Mouse (Mus musculus): ENCODE data around the gene E130208F15Rik. TPM values are rescaled to one million over a fixed set of nuclear protein-coding genes. Genes with fewer than 3 reads are reported as not detected.

Gene E130208F15Rik
- polyA plus RNA-seq (2014; fragmentation: Illumina TruSeq; extraction: RNeasy Lipid Tissue Mini Kit (QIAGEN cat#74804)), result 0.51 TPM

DNA sequence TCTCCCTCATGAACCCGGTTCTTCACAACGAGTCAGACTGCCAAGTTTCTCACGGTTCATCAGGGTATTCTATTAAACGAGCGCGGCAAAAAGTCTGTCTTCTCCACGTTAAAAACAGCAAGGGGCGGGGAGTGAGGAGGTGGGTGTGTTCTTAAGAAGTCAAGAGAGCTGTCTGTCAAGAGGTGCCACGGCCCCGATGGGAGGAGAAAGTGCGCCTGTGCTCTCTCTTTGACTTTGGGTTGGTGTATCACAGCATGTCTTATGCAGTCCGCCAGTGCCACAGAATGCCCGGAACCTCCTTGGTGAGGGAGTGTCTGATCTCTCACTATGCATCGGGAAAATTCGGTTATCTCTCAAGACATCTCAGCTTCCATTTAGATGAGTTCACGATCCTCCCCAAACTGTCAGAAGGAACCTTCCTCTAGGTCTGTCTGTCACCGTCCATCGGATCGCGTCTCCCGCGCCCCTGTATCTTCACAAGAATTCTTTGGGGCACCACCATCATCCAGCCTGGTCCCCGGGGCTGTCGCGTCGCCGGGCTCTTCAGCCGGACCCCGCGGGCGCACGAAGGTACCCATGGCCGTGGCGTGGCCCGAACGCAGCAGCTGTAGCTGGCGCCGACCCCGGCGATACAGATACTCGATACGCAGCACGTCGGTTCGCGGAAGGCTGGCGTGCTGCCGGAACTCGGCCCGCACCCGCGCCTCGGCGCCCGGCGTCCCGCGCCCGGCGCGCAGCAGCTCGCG, at the start of gene E130208F15Rik:
E130208F15Rik (plus strand) TSS at position 202 of the 746 bp plus-strand sequence.

DNA sequence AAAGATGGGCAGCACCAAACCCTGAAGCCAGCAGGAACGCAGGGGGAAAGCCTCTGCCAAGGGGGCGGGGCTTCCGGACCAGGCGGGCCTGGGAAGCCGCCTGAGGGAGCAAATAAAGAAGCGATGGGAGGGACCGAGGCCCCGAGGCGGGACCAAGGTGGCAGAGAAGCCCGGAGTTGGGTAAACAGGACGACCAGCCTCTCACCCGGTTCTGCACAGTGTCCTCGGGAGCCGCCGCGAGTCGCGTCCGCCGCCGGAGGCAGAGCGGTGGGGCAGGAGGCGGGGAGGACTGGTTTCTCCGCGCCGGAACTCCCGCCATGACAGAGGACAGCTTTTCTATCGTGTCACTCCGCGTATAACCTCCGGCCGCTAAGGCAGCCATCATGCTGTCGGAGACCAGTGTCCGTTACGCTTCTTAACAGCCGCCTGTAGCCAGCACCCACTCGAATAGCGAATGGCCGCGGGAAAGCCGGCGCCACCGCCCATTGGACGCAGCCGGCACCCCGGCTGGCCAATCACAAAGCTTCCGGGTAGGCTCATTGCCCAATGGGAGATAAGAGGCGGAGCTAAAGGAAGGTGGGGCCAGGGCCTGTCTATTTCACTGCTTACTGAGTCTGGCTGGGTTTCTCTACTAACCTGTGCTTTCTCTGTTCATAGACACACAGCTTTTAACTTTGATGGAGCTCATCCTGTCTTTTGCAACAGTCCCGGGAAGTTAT, 41.4 kb upstream of the E130208F15Rik start, which contains the start of the genes Thap8 and Wdr62:
Thap8 (plus strand) TSS at position 144 of the 719 bp plus-strand sequence.
Wdr62 (minus strand) TSS at position 469 of the 719 bp plus-strand sequence.

DNA sequence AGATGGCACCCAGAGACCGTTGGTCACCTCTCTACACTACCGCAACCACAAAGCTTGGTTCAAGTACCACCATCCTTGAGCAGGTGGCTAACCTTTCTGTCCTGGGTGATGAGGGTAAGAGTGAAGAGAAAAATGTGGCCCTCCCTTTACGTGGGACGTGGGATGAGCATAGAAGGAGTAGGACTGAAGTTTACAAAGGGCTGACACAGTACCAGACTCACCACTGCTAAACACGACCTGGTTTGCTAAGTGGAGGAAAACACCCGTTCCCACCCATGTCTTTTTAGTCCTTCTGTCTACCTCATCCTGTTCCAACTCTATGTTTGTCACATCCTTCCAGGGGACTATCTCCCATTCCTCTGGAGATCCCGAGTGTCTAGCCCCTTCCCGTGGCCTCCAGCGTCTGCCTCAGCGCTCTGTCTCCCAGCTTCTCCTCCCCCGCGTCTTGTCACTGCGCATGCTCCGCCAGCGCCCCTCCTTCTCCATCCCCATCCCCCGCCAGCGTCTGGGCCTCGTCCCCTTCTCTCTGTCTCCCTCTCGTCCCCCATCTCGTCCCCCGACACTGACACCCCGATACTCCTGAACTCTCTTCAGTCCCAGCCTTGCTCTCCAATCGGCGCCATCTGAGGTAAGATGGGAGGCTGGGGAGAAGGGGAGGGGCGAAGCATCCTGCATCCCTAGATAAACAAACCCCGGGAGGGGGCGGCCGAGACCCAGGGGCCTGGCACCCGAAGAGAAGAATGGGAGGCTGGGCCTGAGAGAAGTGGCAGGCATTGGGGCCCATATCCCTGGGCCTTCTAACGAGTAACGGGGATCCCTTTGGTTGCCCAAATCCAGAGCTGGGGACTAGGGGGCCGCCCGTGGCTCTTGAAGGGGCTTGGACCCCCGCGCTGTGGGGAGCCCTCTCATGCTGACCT, 30.1 kb upstream of the E130208F15Rik start, which contains the start of gene Clip3:
Clip3 (plus strand) TSS at position 514 of the 917 bp plus-strand sequence.

DNA sequence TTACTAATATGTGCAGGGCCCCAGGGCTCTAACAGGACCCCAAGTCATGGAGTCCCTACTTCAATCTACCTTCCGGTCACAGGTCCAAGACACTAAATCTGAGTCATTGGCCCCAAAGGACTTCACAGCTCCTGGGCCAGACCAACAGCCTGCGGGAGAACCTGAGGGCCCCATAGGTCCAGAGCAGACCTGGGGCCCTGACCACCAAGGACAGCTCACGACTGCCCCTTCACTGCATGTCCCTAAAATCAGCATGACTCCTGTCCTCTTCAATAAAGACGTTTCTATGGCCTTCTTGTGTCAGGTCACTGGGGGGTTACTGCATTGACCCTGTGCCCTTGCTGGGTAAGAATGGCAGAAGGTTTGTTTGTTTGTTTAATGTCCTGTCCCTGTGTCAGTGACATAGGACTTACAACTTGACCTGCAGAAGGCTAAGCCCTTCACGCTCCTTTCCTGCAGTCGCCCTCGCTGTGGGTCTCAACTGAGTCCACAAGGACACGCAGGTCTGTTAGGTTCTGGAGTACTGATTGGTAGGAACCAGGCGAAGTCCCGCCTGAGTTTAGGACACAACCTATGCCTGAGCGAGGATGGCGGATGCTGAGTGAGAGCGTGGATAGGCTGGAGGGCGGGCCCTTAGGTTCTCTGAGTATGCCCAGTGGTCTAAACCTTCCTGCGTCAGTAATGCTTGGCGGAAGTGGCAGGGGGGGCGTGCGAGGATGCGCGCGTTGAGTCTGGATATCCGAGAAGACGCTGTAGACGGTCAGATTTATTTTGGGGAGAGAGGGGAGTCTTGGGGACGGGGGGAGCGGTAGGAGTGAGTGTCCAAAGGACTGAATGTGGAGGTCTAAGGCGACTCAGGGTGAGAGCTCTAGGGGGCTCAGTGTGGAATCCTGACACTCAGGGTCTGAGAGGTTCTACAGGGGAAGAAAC, 13.2 kb upstream of the E130208F15Rik start, which contains the start of gene Alkbh6:
Alkbh6 (plus strand) TSS at position 642 of the 930 bp plus-strand sequence.

DNA sequence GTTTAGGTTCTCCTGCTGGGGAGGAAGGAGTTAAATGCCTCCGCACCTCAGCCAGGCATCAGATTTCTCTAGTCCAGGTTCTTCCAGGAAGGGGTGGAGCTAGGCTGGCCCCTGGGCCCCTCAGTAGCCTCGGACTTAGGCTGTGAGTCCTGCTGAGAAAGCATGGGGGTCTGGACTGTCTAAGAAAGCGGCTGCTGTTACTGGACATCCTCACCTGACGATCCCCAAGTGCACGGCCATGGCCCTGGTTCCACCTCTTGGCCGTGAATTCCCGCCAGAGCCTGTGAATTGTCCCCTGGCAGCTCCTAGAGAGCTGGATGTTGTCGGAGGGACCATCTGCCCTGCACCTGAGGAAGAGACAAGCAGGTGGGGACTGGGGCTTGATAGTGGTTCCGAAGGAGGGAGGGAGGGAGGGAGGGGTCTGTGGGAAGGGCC, 6.8 kb upstream of the E130208F15Rik start, which contains the start of gene Syne4:
Syne4 (plus strand) TSS at position 87 of the 435 bp plus-strand sequence.

DNA sequence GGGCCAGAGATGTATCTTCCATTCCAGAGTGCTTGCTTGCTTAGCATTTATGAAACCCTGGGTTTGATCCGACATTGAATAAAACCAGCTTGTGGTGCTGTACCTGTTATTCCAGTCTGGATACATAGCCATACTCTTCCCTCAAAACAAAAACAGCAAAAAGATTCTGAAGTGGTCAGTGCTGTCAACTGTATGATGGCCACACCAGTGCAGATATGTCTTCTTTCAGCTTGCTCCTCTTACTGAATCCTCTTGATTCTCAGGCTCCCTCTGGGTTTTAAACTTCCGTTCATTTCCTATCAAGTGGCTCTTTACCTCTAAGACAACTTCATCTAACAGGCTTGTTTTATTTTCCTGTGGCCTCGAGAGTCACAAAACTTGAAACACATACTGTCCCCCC, 2.3 kb downstream of the E130208F15Rik start, which contains the start of gene Sdhaf1:
Sdhaf1 (minus strand) TSS at position 101 of the 400 bp plus-strand sequence.

DNA sequence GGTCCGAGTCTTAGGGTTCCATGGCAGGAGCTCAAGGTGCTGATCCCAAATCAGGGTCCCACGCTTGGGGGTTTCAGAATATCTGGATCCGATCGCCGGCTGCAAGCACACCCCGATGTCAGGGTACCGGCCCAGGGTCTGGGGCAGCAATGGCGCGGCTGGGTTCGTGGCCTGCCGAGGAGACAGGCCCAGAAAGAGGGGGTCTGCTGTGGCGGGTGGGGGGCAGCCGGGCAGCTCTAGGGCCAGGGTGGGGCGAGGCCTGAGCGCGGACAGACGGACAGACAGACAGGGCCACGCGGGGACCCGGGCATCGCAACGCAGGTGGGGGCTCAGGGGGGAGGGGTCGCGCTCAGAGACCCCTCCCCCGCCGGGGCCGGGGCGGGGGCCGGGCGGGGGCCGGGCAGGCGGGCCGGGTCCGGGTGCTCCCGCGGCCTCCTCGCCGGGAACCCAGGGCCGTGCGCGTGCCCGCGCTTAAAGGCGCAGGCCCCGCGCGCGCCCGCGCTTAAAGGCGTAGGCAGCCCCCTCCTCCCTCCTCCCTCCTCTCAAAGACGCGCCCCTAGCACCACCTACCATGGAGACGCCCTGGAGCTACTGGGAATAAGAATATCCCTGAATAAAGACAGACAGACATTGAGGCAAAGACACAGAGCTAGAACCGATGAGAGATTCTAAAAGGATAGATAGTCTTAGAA, 41.3 kb downstream of the E130208F15Rik start, which contains the start of gene Lrfn3:
Lrfn3 (minus strand) TSS at position 121 of the 692 bp plus-strand sequence.

Other genes starting within 250 kb of the E130208F15Rik start
- 5.9 TPM for gene Zfp82, start 248.8 kb upstream of the E130208F15Rik start, polyA plus RNA-seq (2014; fragmentation: Illumina TruSeq; extraction: RNeasy Lipid Tissue Mini Kit (QIAGEN cat#74804))
- not detected for gene Gm26920, start 231.3 kb upstream of the E130208F15Rik start, polyA plus RNA-seq (2014; fragmentation: Illumina TruSeq; extraction: RNeasy Lipid Tissue Mini Kit (QIAGEN cat#74804))
- gene Zfp566, start 231.2 kb upstream of the E130208F15Rik start, polyA plus RNA-seq (2014; fragmentation: Illumina TruSeq; extraction: RNeasy Lipid Tissue Mini Kit (QIAGEN cat#74804)), result 6.8 TPM
- gene Zfp260, start 227.0 kb upstream of the E130208F15Rik start, polyA plus RNA-seq (2014; fragmentation: Illumina TruSeq; extraction: RNeasy Lipid Tissue Mini Kit (QIAGEN cat#74804)), result 289 TPM
- gene Zfp382, start 199.8 kb upstream of the E130208F15Rik start, polyA plus RNA-seq (2014; fragmentation: Illumina TruSeq; extraction: RNeasy Lipid Tissue Mini Kit (QIAGEN cat#74804)), result 8.0 TPM
- 76.2 TPM for gene Zfp146, start 152.0 kb upstream of the E130208F15Rik start, polyA plus RNA-seq (2014; fragmentation: Illumina TruSeq; extraction: RNeasy Lipid Tissue Mini Kit (QIAGEN cat#74804))
- not detected for gene Cox7a1, start 137.6 kb upstream of the E130208F15Rik start, polyA plus RNA-seq (2014; fragmentation: Illumina TruSeq; extraction: RNeasy Lipid Tissue Mini Kit (QIAGEN cat#74804))
- gene Capns1, start 122.9 kb upstream of the E130208F15Rik start, polyA plus RNA-seq (2014; fragmentation: Illumina TruSeq; extraction: RNeasy Lipid Tissue Mini Kit (QIAGEN cat#74804)), result 65.4 TPM
- 1.7 TPM for gene Polr2i, start 89.8 kb upstream of the E130208F15Rik start, polyA plus RNA-seq (2014; fragmentation: Illumina TruSeq; extraction: RNeasy Lipid Tissue Mini Kit (QIAGEN cat#74804))
- gene Tbcb, start 89.5 kb upstream of the E130208F15Rik start, polyA plus RNA-seq (2014; fragmentation: Illumina TruSeq; extraction: RNeasy Lipid Tissue Mini Kit (QIAGEN cat#74804)), result 6.8 TPM
- not detected for gene Ovol3, start 86.0 kb upstream of the E130208F15Rik start, polyA plus RNA-seq (2014; fragmentation: Illumina TruSeq; extraction: RNeasy Lipid Tissue Mini Kit (QIAGEN cat#74804))
- not detected for gene Thap8, start 41.6 kb upstream of the E130208F15Rik start, polyA plus RNA-seq (2014; fragmentation: Illumina TruSeq; extraction: RNeasy Lipid Tissue Mini Kit (QIAGEN cat#74804))
- 0.20 TPM for gene Wdr62, start 41.3 kb upstream of the E130208F15Rik start, polyA plus RNA-seq (2014; fragmentation: Illumina TruSeq; extraction: RNeasy Lipid Tissue Mini Kit (QIAGEN cat#74804))
- gene Clip3, start 30.0 kb upstream of the E130208F15Rik start, polyA plus RNA-seq (2014; fragmentation: Illumina TruSeq; extraction: RNeasy Lipid Tissue Mini Kit (QIAGEN cat#74804)), result 20.6 TPM
- 3.1 TPM for gene Alkbh6, start 13.0 kb upstream of the E130208F15Rik start, polyA plus RNA-seq (2014; fragmentation: Illumina TruSeq; extraction: RNeasy Lipid Tissue Mini Kit (QIAGEN cat#74804))
- 1.7 TPM for gene Syne4, start 6.9 kb upstream of the E130208F15Rik start, polyA plus RNA-seq (2014; fragmentation: Illumina TruSeq; extraction: RNeasy Lipid Tissue Mini Kit (QIAGEN cat#74804))
- 1.3 TPM for gene Sdhaf1, start 2.2 kb downstream of the E130208F15Rik start, polyA plus RNA-seq (2014; fragmentation: Illumina TruSeq; extraction: RNeasy Lipid Tissue Mini Kit (QIAGEN cat#74804))
- gene Lrfn3, start 41.0 kb downstream of the E130208F15Rik start, polyA plus RNA-seq (2014; fragmentation: Illumina TruSeq; extraction: RNeasy Lipid Tissue Mini Kit (QIAGEN cat#74804)), result 0.40 TPM
- 5.6 TPM for gene Tyrobp, start 92.0 kb downstream of the E130208F15Rik start, polyA plus RNA-seq (2014; fragmentation: Illumina TruSeq; extraction: RNeasy Lipid Tissue Mini Kit (QIAGEN cat#74804))
- not detected for gene Hcst, start 98.1 kb downstream of the E130208F15Rik start, polyA plus RNA-seq (2014; fragmentation: Illumina TruSeq; extraction: RNeasy Lipid Tissue Mini Kit (QIAGEN cat#74804))
- 0.23 TPM for gene Nfkbid, start 100.0 kb downstream of the E130208F15Rik start, polyA plus RNA-seq (2014; fragmentation: Illumina TruSeq; extraction: RNeasy Lipid Tissue Mini Kit (QIAGEN cat#74804))
- gene Aplp1, start 123.8 kb downstream of the E130208F15Rik start, polyA plus RNA-seq (2014; fragmentation: Illumina TruSeq; extraction: RNeasy Lipid Tissue Mini Kit (QIAGEN cat#74804)), result 0.63 TPM
- gene Kirrel2, start 135.9 kb downstream of the E130208F15Rik start, polyA plus RNA-seq (2014; fragmentation: Illumina TruSeq; extraction: RNeasy Lipid Tissue Mini Kit (QIAGEN cat#74804)), result not detected
- not detected for gene Nphs1, start 136.6 kb downstream of the E130208F15Rik start, polyA plus RNA-seq (2014; fragmentation: Illumina TruSeq; extraction: RNeasy Lipid Tissue Mini Kit (QIAGEN cat#74804))
- not detected for gene Prodh2, start 171.9 kb downstream of the E130208F15Rik start, polyA plus RNA-seq (2014; fragmentation: Illumina TruSeq; extraction: RNeasy Lipid Tissue Mini Kit (QIAGEN cat#74804))
- gene Arhgap33, start 213.3 kb downstream of the E130208F15Rik start, polyA plus RNA-seq (2014; fragmentation: Illumina TruSeq; extraction: RNeasy Lipid Tissue Mini Kit (QIAGEN cat#74804)), result 0.23 TPM
- gene Hspb6, start 230.4 kb downstream of the E130208F15Rik start, polyA plus RNA-seq (2014; fragmentation: Illumina TruSeq; extraction: RNeasy Lipid Tissue Mini Kit (QIAGEN cat#74804)), result 22.5 TPM
- 2.0 TPM for gene Proser3, start 230.6 kb downstream of the E130208F15Rik start, polyA plus RNA-seq (2014; fragmentation: Illumina TruSeq; extraction: RNeasy Lipid Tissue Mini Kit (QIAGEN cat#74804))
- gene Lin37, start 238.1 kb downstream of the E130208F15Rik start, polyA plus RNA-seq (2014; fragmentation: Illumina TruSeq; extraction: RNeasy Lipid Tissue Mini Kit (QIAGEN cat#74804)), result 5.0 TPM
- 8.5 TPM for gene U2af1l4, start 241.6 kb downstream of the E130208F15Rik start, polyA plus RNA-seq (2014; fragmentation: Illumina TruSeq; extraction: RNeasy Lipid Tissue Mini Kit (QIAGEN cat#74804))
- 1.1 TPM for gene Gm49396, start 241.6 kb downstream of the E130208F15Rik start, polyA plus RNA-seq (2014; fragmentation: Illumina TruSeq; extraction: RNeasy Lipid Tissue Mini Kit (QIAGEN cat#74804))
- gene Psenen, start 241.9 kb downstream of the E130208F15Rik start, polyA plus RNA-seq (2014; fragmentation: Illumina TruSeq; extraction: RNeasy Lipid Tissue Mini Kit (QIAGEN cat#74804)), result 24.5 TPM
- gene Igflr1, start 243.7 kb downstream of the E130208F15Rik start, polyA plus RNA-seq (2014; fragmentation: Illumina TruSeq; extraction: RNeasy Lipid Tissue Mini Kit (QIAGEN cat#74804)), result not detected

All from ovary, adult 10 weeks (tissue).